Mouse (Mus musculus): ENCODE results near the gene Zfp654. TPM values are rescaled to one million over a fixed set of nuclear protein-coding genes. Genes with fewer than 3 reads are reported as not detected.
A peak's percentile ranks its signal among the peaks of the same experiment; 100 is the strongest.

Zfp654 gene
- total RNA-seq, 4 experiments from 2014 or later, result 12.1 to 13.0 (median 12.5) TPM

DNA sequence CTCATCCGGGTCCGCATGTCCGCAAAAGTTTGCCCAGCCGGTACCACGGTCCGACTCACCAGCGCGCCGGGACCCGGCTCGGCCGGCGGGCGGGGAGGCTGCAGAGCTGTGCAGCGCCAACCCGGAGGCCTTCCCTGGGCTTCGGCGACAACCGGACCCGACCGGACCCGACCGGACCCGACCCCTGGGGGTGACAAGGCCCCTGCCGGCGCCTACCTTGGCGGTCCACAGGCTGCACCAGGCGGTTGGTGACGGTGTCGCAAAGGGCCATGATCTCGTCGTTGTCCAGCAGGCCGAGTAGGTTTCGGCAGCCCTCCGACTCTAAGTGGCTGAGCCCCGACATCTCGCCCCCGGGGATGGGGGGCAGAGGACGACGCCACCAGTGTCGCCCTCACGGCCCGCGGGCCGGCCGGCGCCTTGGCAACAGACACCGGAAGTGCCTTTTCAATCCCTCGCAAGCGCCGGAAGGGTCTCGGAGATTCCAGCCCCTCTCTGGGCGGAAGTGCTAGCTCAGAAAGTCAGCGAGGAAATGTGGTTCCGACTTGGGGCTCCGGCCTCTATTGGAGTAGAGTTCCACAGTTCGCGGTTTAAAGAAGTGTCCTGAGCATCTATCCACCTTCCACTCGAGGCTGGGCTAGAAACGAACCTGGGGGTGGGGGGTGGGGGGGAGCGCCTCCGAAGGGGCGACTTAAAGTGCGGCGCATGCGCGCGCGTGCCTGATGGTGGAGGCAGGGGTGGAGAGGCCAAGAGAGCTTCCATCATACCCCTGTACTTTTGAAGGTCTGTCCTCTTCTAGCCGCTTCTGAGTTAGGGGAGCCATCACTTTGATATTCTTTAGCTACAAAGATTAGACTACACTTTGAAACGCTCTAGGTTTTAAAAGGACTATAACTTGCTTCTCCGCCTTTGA, 80.7 kb downstream of the Zfp654 start, which contains the start of gene 4930453N24Rik:
Gene 4930453N24Rik, minus strand, starts transcription at position 641 of the 910 bp plus-strand sequence.
- DNase-seq (ENCODE audit: low spot score in 2 of 2), result peak; percentile 71 to 77

DNA sequence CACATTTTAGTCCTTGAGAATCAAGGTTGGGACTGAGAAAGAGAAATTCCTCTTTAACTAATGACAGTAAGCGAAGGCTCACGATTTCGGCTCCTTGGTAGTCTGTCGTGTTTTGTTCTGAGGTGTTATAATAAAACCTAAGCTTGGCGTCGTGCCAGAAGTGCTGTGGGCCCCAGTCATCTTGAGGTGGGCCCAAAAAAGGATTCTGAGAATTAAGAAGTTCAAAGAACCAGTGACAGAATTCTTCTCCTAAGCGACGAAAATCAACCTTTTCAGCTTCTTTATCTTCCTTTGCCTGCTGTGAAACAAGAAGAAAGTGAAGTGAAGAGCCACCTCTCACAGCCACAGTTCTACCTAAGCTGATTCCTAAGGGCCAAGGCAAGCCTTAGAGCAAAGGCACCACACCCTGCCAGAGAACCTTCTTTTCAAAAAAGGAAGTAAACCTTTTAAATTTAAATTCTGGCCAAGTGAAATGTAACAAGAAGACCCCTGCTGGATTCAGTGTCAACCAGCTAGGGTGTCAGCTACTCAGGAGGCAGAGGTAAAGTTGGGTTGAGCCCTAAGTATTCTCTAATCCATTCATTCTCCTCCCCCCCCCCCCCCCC, 84.7 kb downstream of the Zfp654 start:
- no peak for DNase-seq (ENCODE audit: low spot score in 2 of 2)

- no peak for DNase-seq (ENCODE audit: low spot score in 2 of 2)
These were observed 92.2 kb downstream of the Zfp654 start for GRCm38 (mm10) chr16:64759245-64759626.

DNA sequence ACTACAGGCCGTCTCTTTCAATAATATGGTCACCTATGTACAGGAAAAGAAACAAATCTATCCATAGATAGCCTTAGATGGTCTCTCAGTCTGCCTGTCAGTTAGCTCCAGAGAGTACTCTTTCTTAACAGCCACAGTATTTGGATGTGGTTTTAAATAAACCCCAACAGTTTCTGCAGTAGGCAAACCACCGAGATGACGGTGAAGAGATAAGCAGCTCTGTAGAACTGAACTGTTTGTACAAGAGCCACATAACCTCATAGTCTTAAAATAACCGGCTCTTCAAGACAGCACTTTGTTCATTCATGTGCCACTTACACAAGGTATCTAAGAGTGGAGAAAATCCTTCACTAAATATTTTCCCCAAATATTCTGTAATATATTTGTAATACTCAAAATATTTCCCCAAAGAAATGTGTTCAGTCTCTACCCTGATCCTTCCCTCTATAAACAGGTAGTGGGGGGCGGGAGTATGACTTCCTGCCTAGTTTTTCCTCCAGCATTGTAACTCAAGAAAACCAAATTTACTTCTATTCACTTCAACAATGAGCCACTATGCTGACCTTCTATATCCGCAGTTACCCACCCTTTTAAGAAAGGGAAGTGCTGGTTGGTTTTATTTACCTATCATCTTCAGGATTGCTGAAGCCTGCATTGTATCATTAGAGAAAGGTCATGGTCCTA, 92.7 kb downstream of the Zfp654 start:
- DNase-seq (ENCODE audit: low spot score in 2 of 2), result no peak

- DNase-seq (ENCODE audit: low spot score in 2 of 2), result no peak
These were observed 93.6 kb downstream of the Zfp654 start for GRCm38 (mm10) chr16:64757666-64758400.

DNA sequence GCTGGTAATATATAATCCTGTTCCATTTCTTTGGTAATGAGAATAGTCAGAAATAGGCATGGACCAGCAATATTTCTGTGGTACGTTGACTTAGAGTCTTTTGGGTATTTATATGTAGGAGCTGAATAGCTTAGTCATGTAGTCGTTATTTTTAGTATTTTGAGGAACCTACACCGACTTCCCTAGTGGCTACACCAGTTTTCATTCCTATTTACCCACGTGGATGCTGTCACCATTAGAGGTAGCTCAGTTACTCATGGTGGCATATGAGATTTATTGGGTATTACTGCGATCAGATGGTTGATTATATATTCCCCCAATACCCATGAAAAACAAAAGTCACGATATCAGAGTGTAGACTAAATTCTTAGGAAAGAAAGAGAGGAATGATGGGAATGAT, 95.1 kb downstream of the Zfp654 start:
- no peak for DNase-seq (ENCODE audit: low spot score in 2 of 2)

DNA sequence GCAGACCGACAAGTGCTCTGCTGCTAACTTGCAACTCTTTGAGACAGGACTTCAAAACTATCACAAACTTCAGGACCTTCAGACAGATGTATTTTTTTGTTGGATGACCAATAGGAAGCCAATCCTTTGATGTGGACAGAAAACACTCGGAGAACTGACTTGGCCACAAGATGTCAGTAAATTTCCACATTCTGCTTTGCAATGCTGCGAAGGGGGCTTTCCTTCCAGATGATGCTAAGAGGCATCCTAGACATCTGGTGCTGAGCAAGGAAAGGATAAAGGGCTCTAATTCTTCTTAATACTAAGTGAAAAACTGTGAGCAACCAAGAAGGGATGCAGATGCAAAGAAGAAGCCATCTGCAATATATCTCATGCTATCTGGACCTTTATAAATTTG, 96.7 kb downstream of the Zfp654 start:
- DNase-seq (ENCODE audit: low spot score in 2 of 2), result no peak

GRCm38 (mm10) chr16:64753990-64754742, 97.3 kb downstream of the Zfp654 start:
- no peak for DNase-seq (ENCODE audit: low spot score in 2 of 2)

DNA sequence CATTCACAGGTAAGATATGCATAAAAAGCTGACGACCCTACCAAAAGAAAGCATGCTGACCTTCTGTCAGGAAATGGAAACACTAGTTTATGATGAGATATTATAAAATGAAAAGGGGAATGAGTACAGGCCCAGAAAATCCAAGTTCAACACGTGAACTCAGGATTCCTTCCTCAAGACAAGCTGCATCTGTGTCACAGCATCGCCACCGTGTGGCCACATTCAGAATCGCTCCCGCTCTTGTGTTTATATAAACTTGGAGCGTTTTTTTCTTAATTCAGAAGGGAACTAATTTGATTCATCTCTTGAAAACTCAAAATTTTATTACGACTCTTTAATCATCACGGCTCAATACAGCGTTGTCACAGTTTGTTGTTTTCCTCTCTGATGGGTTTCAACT, 103.2 kb downstream of the Zfp654 start:
- peak; percentile 18 to 36 for DNase-seq (ENCODE audit: low spot score in 2 of 2)

- DNase-seq (ENCODE audit: low spot score in 2 of 2), result no peak
These were observed 106.4 kb downstream of the Zfp654 start for GRCm38 (mm10) chr16:64745089-64745488.

DNA sequence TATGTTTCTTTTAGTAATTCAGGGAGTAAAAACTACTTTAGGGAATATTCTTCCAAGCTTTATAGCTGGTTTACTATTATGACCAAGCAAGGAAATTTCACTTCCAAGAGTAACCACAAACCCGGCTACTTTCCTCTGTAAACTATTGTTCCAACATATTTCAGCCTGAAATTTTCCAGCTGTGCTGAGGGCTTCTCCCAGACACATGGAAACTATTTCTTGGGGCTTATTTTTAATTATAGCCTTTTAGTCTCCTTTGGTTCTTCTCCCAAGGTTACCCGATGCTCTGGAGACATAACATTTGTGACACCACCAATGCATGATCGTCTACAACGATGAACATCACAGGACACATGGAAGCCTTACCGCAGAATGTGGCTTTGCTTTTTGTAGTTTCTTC, 114.2 kb downstream of the Zfp654 start:
- DNase-seq (ENCODE audit: low spot score in 2 of 2), result no peak

Other genes with a start within 250 kb of the Zfp654 start
- not detected for gene Csnka2ip, start 249.2 kb downstream of the Zfp654 start, total RNA-seq (2022)
- 10 to 100 TPM; 53.7 to 70.8 (median 57.3) TPM for gene 4930453N24Rik, start 80.5 kb downstream of the Zfp654 start, total RNA-seq (2022)
- 10 to 100 TPM; 18.7 to 26.3 (median 20.5) TPM for gene Cggbp1, start 344 bp upstream of the Zfp654 start, total RNA-seq (2022)

All from gastrocnemius, adult 8-10 months (tissue).